Mouse (Mus musculus): ENCODE data around the gene Prps1l1. TPM values are rescaled to one million over a fixed set of nuclear protein-coding genes. Genes with fewer than 3 reads are reported as not detected.

The Prps1l1 gene
- not detected in 2 replicates for polyA plus RNA-seq (2015; fragmentation: Nextera tagmentation; extraction: Ambion mirVana)

GRCm38 (mm10) chr12:34984461-34984860, at the start of gene Prps1l1:
Gene Prps1l1 (plus strand): TSS chr12:34984761.
- ATAC-seq (replicated peaks; ENCODE audit: insufficient number of reproducible peaks, insufficient read depth, low FRiP score, low read depth), result no peak

GRCm38 (mm10) chr12:34937918-34938317, 46.6 kb upstream of the Prps1l1 start:
- no peak for ATAC-seq (replicated peaks; ENCODE audit: insufficient number of reproducible peaks, insufficient read depth, low FRiP score, low read depth)
- Histone ChIP-seq H3K27me3 (no peaks in the 10 kb centered on the region), H3K9me3 (replicated peaks) (no peaks in the 10 kb centered on the region), H3K27ac (no peak overlapping the region), H3K4me3 (no peak overlapping the region), H3K4me1 (replicated peaks) (no peaks in the 10 kb centered on the region), H3K36me3 (no peaks in the 10 kb centered on the region), H3K9ac (no peak overlapping the region), H3K4me2 (no peak overlapping the region)
- WGBS, result 89% methylated on average over 1 of the region's 1 CpGs

More at GRCm38 (mm10) chr12:34984461-34984860, at the start of gene Prps1l1:
- Histone ChIP-seq H3K4me1 (replicated peaks) (no peaks in the 10 kb centered on the region), H3K9me3 (replicated peaks) (no peaks in the 10 kb centered on the region), H3K9ac (no peak within 1 kb of the TSS), H3K36me3 (no peaks in the 10 kb centered on the region), H3K27ac (no peak within 1 kb of the TSS), H3K4me3 (no peak within 1 kb of the TSS), H3K27me3 (no peaks in the 10 kb centered on the region), H3K4me2 (no peak within 1 kb of the TSS)
- WGBS, result 83% methylated on average over 4 of the region's 4 CpGs

GRCm38 (mm10) chr12:34949066-34949706, 35.4 kb upstream of the Prps1l1 start:
- Histone ChIP-seq H3K36me3 (no peaks in the 10 kb centered on the region), H3K4me2 (no peak overlapping the region), H3K4me3 (no peak overlapping the region), H3K27me3 (no peaks in the 10 kb centered on the region), H3K27ac (no peak overlapping the region), H3K9me3 (replicated peaks) (no peaks in the 10 kb centered on the region), H3K9ac (no peak overlapping the region), H3K4me1 (replicated peaks) (no peaks in the 10 kb centered on the region)
- 69% methylated on average over 6 of the region's 6 CpGs for WGBS
- ATAC-seq (replicated peaks; ENCODE audit: insufficient number of reproducible peaks, insufficient read depth, low FRiP score, low read depth), result no peak

GRCm38 (mm10) chr12:34975991-34976390, 8.6 kb upstream of the Prps1l1 start:
- H3K4me3 ChIP-seq, result no peak overlapping the region
- H3K27ac ChIP-seq, result no peak overlapping the region
- H3K27me3 ChIP-seq, result no peaks in the 10 kb centered on the region
- WGBS, result 74% methylated on average over 3 of the region's 3 CpGs
- H3K4me2 ChIP-seq, result no peak overlapping the region
- no peak for ATAC-seq (replicated peaks; ENCODE audit: insufficient number of reproducible peaks, insufficient read depth, low FRiP score, low read depth)
- H3K36me3 ChIP-seq, result no peaks in the 10 kb centered on the region
- no peaks in the 10 kb centered on the region for H3K4me1 ChIP-seq (replicated peaks)
- H3K9me3 ChIP-seq (replicated peaks), result no peaks in the 10 kb centered on the region
- H3K9ac ChIP-seq, result no peak overlapping the region

GRCm38 (mm10) chr12:34985865-34986264, 1.3 kb downstream of the Prps1l1 start:
- no peak overlapping the region for H3K27ac ChIP-seq
- 74% methylated on average over 5 of the region's 5 CpGs for WGBS
- no peak overlapping the region for H3K4me3 ChIP-seq
- no peak overlapping the region for H3K9ac ChIP-seq
- H3K36me3 ChIP-seq, result no peaks in the 10 kb centered on the region
- no peak overlapping the region for H3K4me2 ChIP-seq
- H3K9me3 ChIP-seq (replicated peaks), result no peaks in the 10 kb centered on the region
- no peaks in the 10 kb centered on the region for H3K4me1 ChIP-seq (replicated peaks)
- no peak for ATAC-seq (replicated peaks; ENCODE audit: insufficient number of reproducible peaks, insufficient read depth, low FRiP score, low read depth)
- no peaks in the 10 kb centered on the region for H3K27me3 ChIP-seq

- H3K4me3 ChIP-seq, result no peak overlapping the region
- H3K27ac ChIP-seq, result no peak overlapping the region
- H3K9ac ChIP-seq, result no peak overlapping the region
- no peaks in the 10 kb centered on the region for H3K27me3 ChIP-seq
- no peaks in the 10 kb centered on the region for H3K4me1 ChIP-seq (replicated peaks)
- WGBS, result 76% methylated on average over 7 of the region's 7 CpGs
- ATAC-seq (replicated peaks; ENCODE audit: insufficient number of reproducible peaks, insufficient read depth, low FRiP score, low read depth), result no peak
- no peaks in the 10 kb centered on the region for H3K9me3 ChIP-seq (replicated peaks)
- H3K4me2 ChIP-seq, result no peak overlapping the region
- H3K36me3 ChIP-seq, result no peaks in the 10 kb centered on the region
Measured at GRCm38 (mm10) chr12:34989537-34990200, 5.1 kb downstream of the Prps1l1 start.

- H3K4me1 ChIP-seq (replicated peaks), result no peaks in the 10 kb centered on the region
- no peak overlapping the region for H3K9ac ChIP-seq
- WGBS, result 72% methylated on average over 4 of the region's 4 CpGs
- no peak for ATAC-seq (replicated peaks; ENCODE audit: insufficient number of reproducible peaks, insufficient read depth, low FRiP score, low read depth)
- no peak overlapping the region for H3K4me2 ChIP-seq
- no peaks in the 10 kb centered on the region for H3K9me3 ChIP-seq (replicated peaks)
- no peak overlapping the region for H3K27ac ChIP-seq
- H3K36me3 ChIP-seq, result no peaks in the 10 kb centered on the region
- H3K4me3 ChIP-seq, result no peak overlapping the region
- no peaks in the 10 kb centered on the region for H3K27me3 ChIP-seq
Measured at GRCm38 (mm10) chr12:34990387-34990786, 5.8 kb downstream of the Prps1l1 start.

- Histone ChIP-seq H3K9me3 (replicated peaks) (no peaks in the 10 kb centered on the region), H3K27ac (no peak overlapping the region), H3K27me3 (no peaks in the 10 kb centered on the region), H3K9ac (no peak overlapping the region), H3K4me2 (no peak overlapping the region), H3K4me1 (replicated peaks) (no peaks in the 10 kb centered on the region), H3K36me3 (no peaks in the 10 kb centered on the region), H3K4me3 (no peak overlapping the region)
- 75% methylated on average over 2 of the region's 2 CpGs for WGBS
- no peak for ATAC-seq (replicated peaks; ENCODE audit: insufficient number of reproducible peaks, insufficient read depth, low FRiP score, low read depth)
Measured at GRCm38 (mm10) chr12:34991900-34992299, 7.3 kb downstream of the Prps1l1 start.

- Histone ChIP-seq H3K4me2 (no peak overlapping the region), H3K4me3 (no peak overlapping the region), H3K27ac (no peak overlapping the region), H3K9ac (no peak overlapping the region), H3K36me3 (no peaks in the 10 kb centered on the region), H3K4me1 (replicated peaks) (no peaks in the 10 kb centered on the region), H3K27me3 (no peaks in the 10 kb centered on the region), H3K9me3 (replicated peaks) (no peaks in the 10 kb centered on the region)
- ATAC-seq (replicated peaks; ENCODE audit: insufficient number of reproducible peaks, insufficient read depth, low FRiP score, low read depth), result no peak
- 83% methylated on average over 3 of the region's 3 CpGs for WGBS
Measured at GRCm38 (mm10) chr12:34997597-34998182, 13.1 kb downstream of the Prps1l1 start.

- WGBS, result 68% methylated on average over 12 of the region's 12 CpGs
- Histone ChIP-seq H3K4me3 (no peak overlapping the region), H3K9me3 (replicated peaks) (no peaks in the 10 kb centered on the region), H3K36me3 (no peaks in the 10 kb centered on the region), H3K4me1 (replicated peaks) (no peaks in the 10 kb centered on the region), H3K27me3 (no peaks in the 10 kb centered on the region), H3K27ac (no peak overlapping the region), H3K4me2 (no peak overlapping the region), H3K9ac (no peak overlapping the region)
- no peak for ATAC-seq (replicated peaks; ENCODE audit: insufficient number of reproducible peaks, insufficient read depth, low FRiP score, low read depth)
Measured at GRCm38 (mm10) chr12:34998778-34999467, 14.4 kb downstream of the Prps1l1 start.

GRCm38 (mm10) chr12:35000323-35000722, 15.8 kb downstream of the Prps1l1 start:
- no peaks in the 10 kb centered on the region for H3K4me1 ChIP-seq (replicated peaks)
- H3K27me3 ChIP-seq, result no peaks in the 10 kb centered on the region
- H3K4me2 ChIP-seq, result no peak overlapping the region
- no peak overlapping the region for H3K9ac ChIP-seq
- ATAC-seq (replicated peaks; ENCODE audit: insufficient number of reproducible peaks, insufficient read depth, low FRiP score, low read depth), result no peak
- no peak overlapping the region for H3K27ac ChIP-seq
- 41% methylated on average over 4 of the region's 4 CpGs for WGBS
- H3K4me3 ChIP-seq, result no peak overlapping the region
- H3K36me3 ChIP-seq, result no peaks in the 10 kb centered on the region
- H3K9me3 ChIP-seq (replicated peaks), result no peaks in the 10 kb centered on the region

All from heart, embryonic 15.5 days (tissue).